Mouse (Mus musculus) liver, embryonic 14.5 days (tissue): Measurements from ENCODE around the gene Frmd4a. TPM values are rescaled to one million over a fixed set of nuclear protein-coding genes. Genes with fewer than 3 reads are reported as not detected.

Source experiments
- ATAC-seq: fragments of 200-750 bp; cut with Nextera tagmentation; 2 replicates; pipeline ENCODE4 v1.8.0; 2017; ENCODE audit warnings: moderate number of reproducible peaks, mild to moderate bottlenecking, moderate library complexity; ENCODE audit not compliant: insufficient read depth
- DNase-seq, 3 experiments: peaks; one replicate each; pipeline ENCODE4 v3.0.0-alpha.2; 2012 to 2013; ENCODE audit warnings: low read depth in 3 of 3, low spot score in 3 of 3
- H3K27ac ChIP-seq: fragments of 300-500 bp; sonication (generic); 2 replicates; pipeline ENCODE4 v1.5.1; 2014; ENCODE audit warnings: moderate library complexity, mild to moderate bottlenecking, control low read depth, inconsistent platforms
- H3K27me3 ChIP-seq: fragments of 300-500 bp; sonication (generic); 2 replicates; pipeline ENCODE4 v1.6.1; 2014; ENCODE audit warnings: mild to moderate bottlenecking, low read length, moderate library complexity; ENCODE audit not compliant: control insufficient read depth, insufficient read depth
- H3K36me3 ChIP-seq: fragments of 300-500 bp; sonication (generic); replicated peaks from 2 replicates; pipeline ENCODE4 v1.6.1; 2014; ENCODE audit warnings: low read depth; ENCODE audit not compliant: control insufficient read depth, insufficient read depth
- H3K4me1 ChIP-seq, 2 experiments: fragments of 200-500 bp in 1 of 2; fragments of 300-500 bp in 1 of 2; sonication (generic) in 1 of 2; replicated peaks; 2 replicates each; pipeline ENCODE4 v1.6.1; 2012 to 2014; ENCODE audit warnings: antibody characterized with exemption in 1 of 2, inconsistent platforms in 1 of 2, low read length in 1 of 2; ENCODE audit not compliant: control insufficient read depth in 2 of 2, insufficient read depth in 2 of 2
- H3K4me2 ChIP-seq: fragments of 300-500 bp; sonication (generic); 2 replicates; pipeline ENCODE4 v1.6.1; 2014; ENCODE audit warnings: low read depth, mild to moderate bottlenecking, control low read depth, moderate library complexity
- H3K4me3 ChIP-seq, 2 experiments: fragments of 200-500 bp in 1 of 2; fragments of 300-500 bp in 1 of 2; sonication (generic) in 1 of 2; 2 replicates each; pipeline ENCODE4 v1.5.1; 2012 to 2014; ENCODE audit warnings: low read depth in 2 of 2, low read length in 2 of 2, mild to moderate bottlenecking in 2 of 2, control low read depth in 1 of 2, inconsistent platforms in 1 of 2, moderate library complexity in 1 of 2; ENCODE audit not compliant: insufficient read depth in 1 of 2
- H3K9ac ChIP-seq: fragments of 300-500 bp; sonication (generic); replicated peaks from 2 replicates; pipeline ENCODE4 v1.6.1; 2014; ENCODE audit warnings: mild to moderate bottlenecking, control low read depth, moderate library complexity
- H3K9me3 ChIP-seq: fragments of 300-500 bp; sonication (generic); 2 replicates; pipeline ENCODE4 v1.6.1; 2016; ENCODE audit warnings: low read length, mixed read lengths; ENCODE audit not compliant: control insufficient read depth
- CTCF ChIP-seq: IDR thresholded peaks from 2 replicates; pipeline ENCODE4 v1.5.1; 2016; ENCODE audit warnings: antibody characterized with exemption, low read depth, control low read depth
- EP300 ChIP-seq: IDR thresholded peaks from 2 replicates; pipeline ENCODE4 v1.6.1; 2016; ENCODE audit warnings: antibody characterized with exemption, low read depth
- WGBS: fragments of 180-500 bp; shearing (Covaris S2); extraction: QIAGEN DNeasy Blood & Tissue Kit; methylation state at CpG from one replicate; pipeline ENCODE4 v1.1.7; 2014; ENCODE audit not compliant: insufficient replicate concordance; 5-methylcytosine and 5-hydroxymethylcytosine counted together
- polyA plus RNA-seq, 2 experiments: library from polyadenylated mRNA; depleted of rRNA in 1 of 2; stranded (reverse) in 1 of 2; unstranded in 1 of 2; fragments of >200 nt; fragmentation: Nextera tagmentation in 1 of 2; extraction: Ambion mirVana in 1 of 2; gene quantifications; 2 replicates each; pipeline versions ENCODE4 v1.2.1 to v1.2.3; 2012 to 2014

Frmd4a gene
- polyA plus RNA-seq, 2 experiments, result 11.0 to 11.2 TPM

- 33% methylated on average over 11 of the region's 11 CpGs for WGBS
- ATAC-seq, result peak; percentile 35; the same call in 1 of the 2 replicates
Measured at GRCm38 (mm10) chr2:4455097-4456025, 437.8 kb downstream of the Frmd4a start.

GRCm38 (mm10) chr2:4460897-4461296 is 443.4 kb downstream of the Frmd4a start:
- ATAC-seq (no peak), DNase-seq (no peak)
- WGBS, result 62% methylated on average over 5 of the region's 5 CpGs

More at GRCm38 (mm10) chr2:4455097-4456025, 437.8 kb downstream of the Frmd4a start:
- H3K4me3 ChIP-seq, result no peak overlapping the region
- H3K4me2 ChIP-seq, result no peak overlapping the region
- no peak overlapping the region for H3K9ac ChIP-seq
- H3K4me1 ChIP-seq, result no peaks in the 10 kb centered on the region
- H3K9me3 ChIP-seq, result no peaks in the 10 kb centered on the region
- H3K27ac ChIP-seq, result no peak overlapping the region
- no peaks in the 10 kb centered on the region for H3K36me3 ChIP-seq
- no peak for DNase-seq
- H3K27me3 ChIP-seq, result no peaks in the 10 kb centered on the region
- TF ChIP-seq CTCF (no peak), EP300 (no peak)

GRCm38 (mm10) chr2:4461514-4461913 is 444.0 kb downstream of the Frmd4a start:
- no peaks in the 10 kb centered on the region for H3K9me3 ChIP-seq
- H3K36me3 ChIP-seq, result no peaks in the 10 kb centered on the region
- whole genome bisulfite sequencing, result 23% methylated on average over 2 of the region's 2 CpGs
- no peak for TF ChIP-seq EP300
- no peak for TF ChIP-seq CTCF
- no peak overlapping the region for H3K27ac ChIP-seq
- H3K4me2 ChIP-seq, result no peak overlapping the region
- no peak overlapping the region for H3K9ac ChIP-seq
- H3K27me3 ChIP-seq, result no peaks in the 10 kb centered on the region
- no peak overlapping the region for H3K4me3 ChIP-seq
- no peak for ATAC-seq
- DNase-seq, result no peak
- H3K4me1 ChIP-seq, result peaks cover 0 to 3% of the 10 kb centered on the region in 2 experiments; a peak in 1 of 4 replicates

More at GRCm38 (mm10) chr2:4460897-4461296, 443.4 kb downstream of the Frmd4a start:
- Histone ChIP-seq H3K4me1 (peaks cover 0 to 3% of the 10 kb centered on the region in 2 experiments; a peak in 1 of 4 replicates), H3K9me3 (no peaks in the 10 kb centered on the region), H3K4me2 (no peak overlapping the region), H3K4me3 (no peak overlapping the region), H3K27me3 (no peaks in the 10 kb centered on the region), H3K36me3 (no peaks in the 10 kb centered on the region), H3K9ac (no peak overlapping the region), H3K27ac (no peak overlapping the region)
- TF ChIP-seq CTCF, result no peak
- TF ChIP-seq EP300, result no peak

- no peaks in the 10 kb centered on the region for H3K36me3 ChIP-seq
- H3K27ac ChIP-seq, result no peak overlapping the region
- H3K4me3 ChIP-seq, result no peak overlapping the region
- no peak overlapping the region for H3K9ac ChIP-seq
- DNase-seq (no peak), ATAC-seq (no peak)
- H3K9me3 ChIP-seq, result no peaks in the 10 kb centered on the region
- peaks cover 0 to 10% of the 10 kb centered on the region in 2 experiments; a peak in 2 of 4 replicates for H3K4me1 ChIP-seq
- no peaks in the 10 kb centered on the region for H3K27me3 ChIP-seq
- H3K4me2 ChIP-seq, result no peak overlapping the region
- 35% methylated on average over 11 of the region's 11 CpGs for WGBS
- TF ChIP-seq EP300, result no peak
- TF ChIP-seq CTCF, result no peak
Measured at GRCm38 (mm10) chr2:4462480-4462879, 445.0 kb downstream of the Frmd4a start.

GRCm38 (mm10) chr2:4466084-4466483 is 448.6 kb downstream of the Frmd4a start:
- Histone ChIP-seq H3K4me2 (no peak overlapping the region), H3K27ac (no peak overlapping the region), H3K4me1 (peaks cover 0 to 12% of the 10 kb centered on the region in 2 experiments; a peak in 2 of 4 replicates), H3K27me3 (no peaks in the 10 kb centered on the region), H3K9me3 (no peaks in the 10 kb centered on the region), H3K4me3 (no peak overlapping the region), H3K9ac (no peak overlapping the region), H3K36me3 (no peaks in the 10 kb centered on the region)
- DNase-seq, result no peak
- ATAC-seq, result no peak
- TF ChIP-seq EP300, result no peak
- no peak for TF ChIP-seq CTCF
- 35% methylated on average over 3 of the region's 3 CpGs for WGBS
